Mouse (Mus musculus): ENCODE data around the gene Slc25a43. TPM values are rescaled to one million over a fixed set of nuclear protein-coding genes. Genes with fewer than 3 reads are reported as not detected.

Gene Slc25a43
- 1.2 and 1.7 TPM in 2 replicates for total RNA-seq (2012; rRNA removed)
- total RNA-seq (2014; rRNA removed), result 1.5 and 2.2 TPM in 2 replicates
- polyA plus RNA-seq (2012; ENCODE audit: insufficient read length, low read depth), result 1.4 and 1.7 TPM in 2 replicates

GRCm38 (mm10) chrX:36743503-36744101 lies at the start of gene Slc25a43:
Gene Slc25a43, plus strand, starts transcription at chrX:36743659.
- H3K4me2 ChIP-seq (ENCODE audit: insufficient read depth, low read depth, poor library complexity, severe bottlenecking), result peak within 1 kb of the TSS; percentile 84
- no peak for TF ChIP-seq ZNF384 (IDR thresholded peaks at IDR 0.05; ENCODE audit: low read depth, low read length)
- no peak for TF ChIP-seq JUN (IDR thresholded peaks at IDR 0.05; ENCODE audit: insufficient read depth, low read depth, low read length)
- no peak for TF ChIP-seq IRF4 (IDR thresholded peaks at IDR 0.05; ENCODE audit: low read depth, low read length)
- TF ChIP-seq MXI1 (IDR thresholded peaks at IDR 0.05; ENCODE audit: low read depth, low read length), result peak; percentile 33; the same call in 1 of the 2 replicates
- peak within 1 kb of the TSS; percentile 43 to 60 (median 60) for H3K4me3 ChIP-seq (replicated peaks in 1 of 3; ENCODE audit: low read depth in 2 of 3, low read length in 2 of 3, poor library complexity in 1 of 3)
- H3K27ac ChIP-seq (ENCODE audit: insufficient read depth, low read depth), result peak within 1 kb of the TSS; percentile 86
- no peaks in the 10 kb centered on the region for H3K79me2 ChIP-seq (replicated peaks; ENCODE audit: control insufficient read depth, extremely low read depth, insufficient read depth, poor library complexity, severe bottlenecking)
- dilution Hi-C loops (cut with MboI; ENCODE audit: extremely low pct_ligation_motif_present, extremely low pct_unique_long_range_greater_than_20kb, low sequenced_read_pairs) (no loop called here), in situ Hi-C loops (cut with MboI; ENCODE audit: low pct_ligation_motif_present, low pct_unique_long_range_greater_than_20kb, low sequenced_read_pairs) (loop anchor here (10.0 kb wide), 1 partner anchor 51 kb away; the partner anchor contains the start of gene Slc25a5)
- peak within 1 kb of the TSS; percentile 68 for H3K9ac ChIP-seq (ENCODE audit: insufficient read depth, low read depth)
- H3K4me1 ChIP-seq (ENCODE audit: control insufficient read depth in 1 of 2, insufficient read depth in 2 of 2), result peaks cover 0 to 7% of the 10 kb centered on the region in 2 experiments; a peak in 1 of 4 replicates
- no peaks in the 10 kb centered on the region for H3K27me3 ChIP-seq (replicated peaks)
- DNase-seq (ENCODE audit: extremely low read depth), result no peak
- H3K9me3 ChIP-seq (replicated peaks; ENCODE audit: low read length), result no peaks in the 10 kb centered on the region
- no peaks in the 10 kb centered on the region for H3K36me3 ChIP-seq (replicated peaks in 1 of 2; ENCODE audit: control insufficient read depth in 1 of 2, insufficient read depth in 1 of 2, low read length in 1 of 2)

GRCm38 (mm10) chrX:36740124-36740951 lies 3.1 kb upstream of the Slc25a43 start:
- peaks cover 0 to 7% of the 10 kb centered on the region in 2 experiments; a peak in 1 of 4 replicates for H3K4me1 ChIP-seq (ENCODE audit: control insufficient read depth in 1 of 2, insufficient read depth in 2 of 2)
- TF ChIP-seq MEF2A (IDR thresholded peaks at IDR 0.05; ENCODE audit: borderline replicate concordance, low read depth, low read length) (no peak), RAD21 (IDR thresholded peaks at IDR 0.05; ENCODE audit: low read depth, low read length) (no peak), IRF4 (IDR thresholded peaks at IDR 0.05; ENCODE audit: low read depth, low read length) (no peak), NELFE (IDR thresholded peaks at IDR 0.05; ENCODE audit: low read depth, low read length) (no peak), CTCF (conservative IDR thresholded peaks at IDR 0.05 in 1 of 2, IDR thresholded peaks at IDR 0.05 in 1 of 2; ENCODE audit: low read depth in 2 of 2, low read length in 2 of 2) (no peak), EP300 (IDR thresholded peaks at IDR 0.05; ENCODE audit: low read length) (no peak)
- H3K9ac ChIP-seq (ENCODE audit: insufficient read depth, low read depth), result no peak overlapping the region
- H3K4me2 ChIP-seq (ENCODE audit: insufficient read depth, low read depth, poor library complexity, severe bottlenecking), result peak overlapping the region; percentile 29; the same call in 1 of the 2 replicates
- H3K27me3 ChIP-seq (replicated peaks), result no peaks in the 10 kb centered on the region
- H3K79me2 ChIP-seq (replicated peaks; ENCODE audit: control insufficient read depth, extremely low read depth, insufficient read depth, poor library complexity, severe bottlenecking), result no peaks in the 10 kb centered on the region
- H3K27ac ChIP-seq (ENCODE audit: insufficient read depth, low read depth), result no peak overlapping the region; the same call in 1 of the 2 replicates
- in situ Hi-C loops (cut with MboI; ENCODE audit: low pct_ligation_motif_present, low pct_unique_long_range_greater_than_20kb, low sequenced_read_pairs) (loop anchor here (10.0 kb wide), 1 partner anchor 54 kb away; the partner anchor contains the start of gene Slc25a5), dilution Hi-C loops (cut with MboI; ENCODE audit: extremely low pct_ligation_motif_present, extremely low pct_unique_long_range_greater_than_20kb, low sequenced_read_pairs) (no loop called here)
- H3K9me3 ChIP-seq (replicated peaks; ENCODE audit: low read length), result peaks cover 1% of the 10 kb centered on the region
- no peak overlapping the region for H3K4me3 ChIP-seq (replicated peaks in 1 of 3; ENCODE audit: low read depth in 2 of 3, low read length in 2 of 3, poor library complexity in 1 of 3)
- no peaks in the 10 kb centered on the region for H3K36me3 ChIP-seq (replicated peaks in 1 of 2; ENCODE audit: control insufficient read depth in 1 of 2, insufficient read depth in 1 of 2, low read length in 1 of 2)
- DNase-seq (ENCODE audit: extremely low read depth), result no peak

- Histone ChIP-seq H3K4me2 (ENCODE audit: insufficient read depth, low read depth, poor library complexity, severe bottlenecking) (peak overlapping the region; percentile 62), H3K4me3 (replicated peaks in 1 of 3; ENCODE audit: low read depth in 2 of 3, low read length in 2 of 3, poor library complexity in 1 of 3) (no peak overlapping the region), H3K79me2 (replicated peaks; ENCODE audit: control insufficient read depth, extremely low read depth, insufficient read depth, poor library complexity, severe bottlenecking) (no peaks in the 10 kb centered on the region), H3K9me3 (replicated peaks; ENCODE audit: low read length) (peaks cover 1% of the 10 kb centered on the region), H3K4me1 (ENCODE audit: control insufficient read depth in 1 of 2, insufficient read depth in 2 of 2) (peaks cover 0 to 7% of the 10 kb centered on the region in 2 experiments; a peak in 1 of 4 replicates), H3K27ac (ENCODE audit: insufficient read depth, low read depth) (no peak overlapping the region), H3K27me3 (replicated peaks) (no peaks in the 10 kb centered on the region), H3K36me3 (replicated peaks in 1 of 2; ENCODE audit: control insufficient read depth in 1 of 2, insufficient read depth in 1 of 2, low read length in 1 of 2) (no peaks in the 10 kb centered on the region), H3K9ac (ENCODE audit: insufficient read depth, low read depth) (no peak overlapping the region)
- TF ChIP-seq BHLHE40 (IDR thresholded peaks at IDR 0.05; ENCODE audit: low read depth, low read length) (no peak), HCFC1 (IDR thresholded peaks at IDR 0.05; ENCODE audit: low read depth, low read length) (no peak), USF2 (conservative IDR thresholded peaks at IDR 0.05; ENCODE audit: low read depth, low read length) (no peak), POLR2A (IDR thresholded peaks at IDR 0.05; ENCODE audit: low read depth, low read length) (no peak), ZC3H11A (IDR thresholded peaks at IDR 0.05; ENCODE audit: low read depth, low read length) (no peak), JUND (conservative IDR thresholded peaks at IDR 0.05; ENCODE audit: low read depth, low read length) (no peak), MXI1 (IDR thresholded peaks at IDR 0.05; ENCODE audit: low read depth, low read length) (no peak), PAX5 (IDR thresholded peaks at IDR 0.05; ENCODE audit: low read length) (no peak), RCOR1 (conservative IDR thresholded peaks at IDR 0.05; ENCODE audit: low read depth, low read length) (no peak), UBTF (IDR thresholded peaks at IDR 0.05; ENCODE audit: low read depth, low read length) (no peak)
- no peak for DNase-seq (ENCODE audit: extremely low read depth)
- dilution Hi-C loops (cut with MboI; ENCODE audit: extremely low pct_ligation_motif_present, extremely low pct_unique_long_range_greater_than_20kb, low sequenced_read_pairs), result no loop called here
- in situ Hi-C loops (cut with MboI; ENCODE audit: low pct_ligation_motif_present, low pct_unique_long_range_greater_than_20kb, low sequenced_read_pairs), result loop anchor here (10.0 kb wide), 1 partner anchor 54 kb away; the partner anchor contains the start of gene Slc25a5
These were observed 2.2 kb upstream of the Slc25a43 start for GRCm38 (mm10) chrX:36741278-36741677.
